Mouse (Mus musculus) CD8-positive naive resting alpha-beta T cell, adult 2 months (primary cell): Measurements from ENCODE around the gene BC035044.
"Not testable (repeated sequence)": the region's sequence is repeated elsewhere in the genome, so short reads cannot be mapped to it uniquely, and the experiment has no call there.

Experiments used
- DNase-seq, 2 experiments: peaks; one replicate each; pipeline ENCODE4 v3.0.0; 2022; ENCODE audit warnings: low read depth in 2 of 2, low spot score in 2 of 2

The BC035044 gene

DNA sequence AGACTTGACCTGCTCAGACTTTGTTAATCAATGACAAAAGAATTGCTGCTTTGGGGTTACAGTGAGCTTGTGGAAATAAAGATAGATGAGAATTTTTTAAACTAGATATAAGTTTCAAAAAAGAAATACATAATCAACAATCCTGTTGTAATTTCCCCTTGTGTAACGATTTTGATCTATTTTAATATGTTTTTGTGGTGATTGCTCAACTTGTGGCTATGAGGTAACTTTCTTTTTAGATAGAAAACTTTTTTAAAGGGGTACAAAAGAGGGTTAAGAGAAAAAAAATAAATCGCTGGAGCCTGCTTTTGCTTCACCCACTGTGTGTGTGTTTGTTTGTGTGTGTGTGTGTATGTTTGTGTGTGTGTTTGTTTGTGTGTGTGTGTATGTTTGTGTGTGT, 39.8 kb downstream of the BC035044 start:
- DNase-seq, result no peak

DNA sequence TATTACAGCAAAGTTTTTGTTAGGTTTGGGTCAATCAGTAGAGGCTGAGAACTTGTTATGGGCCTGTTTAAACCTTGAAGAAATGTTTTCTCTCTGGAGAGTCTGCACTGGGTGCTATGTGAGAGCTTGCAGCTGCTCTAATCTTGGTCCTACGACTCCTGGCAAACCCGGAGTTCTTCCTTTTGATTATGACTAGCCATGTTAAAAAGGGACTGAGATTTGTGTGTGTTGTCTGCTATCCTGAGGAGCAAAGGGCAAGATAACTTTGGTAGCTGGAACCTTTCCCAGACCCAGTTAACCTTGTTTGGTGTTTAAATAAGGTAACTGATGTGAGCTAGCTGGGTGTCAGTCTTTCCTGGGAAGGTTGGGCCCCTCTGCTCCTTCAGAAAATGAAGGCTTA, 40.3 kb downstream of the BC035044 start:
- no peak for DNase-seq

DNA sequence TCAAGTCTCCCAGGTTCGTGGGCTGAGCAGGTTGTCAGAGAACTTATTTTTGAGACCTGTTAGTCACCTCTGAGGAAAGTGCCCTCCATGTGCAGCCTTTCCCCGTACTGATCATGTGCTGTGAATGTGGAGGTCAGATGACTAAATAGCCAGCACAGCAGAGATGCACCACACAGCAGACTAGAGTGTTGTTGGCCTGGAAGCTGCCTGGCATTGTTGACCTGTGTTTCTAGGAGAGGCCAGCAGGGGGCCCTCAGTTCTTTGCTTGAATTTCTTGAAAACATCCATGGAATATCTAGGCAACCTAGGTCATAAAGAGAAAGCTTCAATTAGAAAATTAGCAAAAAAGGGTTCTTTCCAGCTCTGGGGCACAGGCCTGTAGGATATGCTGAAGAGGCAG, 41.0 kb downstream of the BC035044 start:
- no peak for DNase-seq

DNA sequence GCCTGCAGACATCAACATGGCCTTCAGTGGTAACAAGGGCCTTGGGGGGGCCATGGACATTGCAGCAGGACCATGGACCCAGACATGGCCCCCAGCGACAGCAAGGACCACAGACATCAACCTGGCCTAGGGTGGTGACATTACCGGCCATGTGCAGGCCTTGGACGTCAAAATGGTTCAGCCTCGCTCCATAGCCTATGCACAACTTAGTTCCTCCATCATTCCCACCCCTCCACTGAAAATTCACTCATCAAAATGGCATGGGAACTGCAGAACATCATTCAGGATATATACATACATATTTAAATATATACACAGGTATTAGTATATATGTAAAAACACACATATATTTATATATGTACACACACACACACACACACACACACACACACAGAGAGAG, 43.5 kb downstream of the BC035044 start:
- no peak for DNase-seq

DNA sequence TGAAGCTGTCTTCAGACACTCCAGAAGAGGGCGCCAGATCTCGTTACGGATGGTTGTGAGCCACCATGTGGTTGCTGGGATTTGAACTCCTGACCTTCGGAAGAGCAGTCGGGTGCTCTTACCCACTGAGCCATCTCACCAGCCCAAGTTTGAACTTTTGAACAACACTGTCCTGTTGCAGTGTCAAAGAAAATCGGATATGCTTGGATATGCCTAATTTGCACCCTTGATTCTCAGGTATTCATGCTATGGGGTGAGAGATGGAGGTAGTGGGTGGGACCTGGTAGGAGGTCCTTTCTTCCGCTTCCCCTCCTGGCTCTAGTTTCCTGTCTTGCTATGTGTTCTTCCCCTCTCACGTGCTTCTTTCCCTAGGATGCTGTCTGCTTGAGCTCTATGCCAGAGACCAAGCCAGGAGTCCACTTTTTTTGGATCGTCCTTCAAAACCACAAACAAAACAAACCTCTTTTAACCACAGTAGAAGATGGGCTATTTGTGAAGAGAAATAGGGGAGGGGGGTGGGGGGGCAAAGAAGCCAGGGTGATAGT, 44.9 kb downstream of the BC035044 start:
- no peak for DNase-seq

DNA sequence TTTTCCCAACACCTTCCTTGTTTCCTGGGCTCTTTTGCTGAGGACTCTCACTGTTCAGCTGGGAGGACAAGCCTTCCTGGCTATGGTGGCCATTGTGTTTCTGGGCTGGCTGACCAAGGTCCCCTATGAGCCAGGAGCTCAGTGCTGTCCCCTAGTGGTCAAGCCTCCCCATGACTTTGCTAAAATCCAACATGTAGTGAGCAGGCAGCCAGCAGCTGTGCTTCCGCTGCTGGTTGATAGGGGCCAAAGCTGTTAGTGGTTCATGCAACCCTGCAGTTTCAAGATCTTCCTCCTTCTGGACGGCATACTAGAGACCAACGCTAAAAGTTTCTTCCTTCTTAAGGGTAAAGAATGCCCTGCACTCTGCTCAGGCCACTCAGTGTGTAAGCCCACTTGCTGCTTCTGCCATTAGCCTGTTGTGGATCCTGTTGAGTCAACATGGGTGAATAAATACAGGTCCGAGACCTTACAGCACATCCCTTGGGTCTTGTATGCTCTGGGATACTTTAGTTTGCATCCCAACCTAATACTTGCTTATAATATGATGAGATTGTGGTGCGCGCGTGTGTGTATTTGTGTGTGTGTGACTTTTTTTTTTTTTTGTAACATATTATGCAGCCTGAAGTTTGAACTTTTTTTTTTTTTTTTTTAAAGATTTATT, 45.5 kb downstream of the BC035044 start:
- DNase-seq, result peak; percentile 81 to 82

DNA sequence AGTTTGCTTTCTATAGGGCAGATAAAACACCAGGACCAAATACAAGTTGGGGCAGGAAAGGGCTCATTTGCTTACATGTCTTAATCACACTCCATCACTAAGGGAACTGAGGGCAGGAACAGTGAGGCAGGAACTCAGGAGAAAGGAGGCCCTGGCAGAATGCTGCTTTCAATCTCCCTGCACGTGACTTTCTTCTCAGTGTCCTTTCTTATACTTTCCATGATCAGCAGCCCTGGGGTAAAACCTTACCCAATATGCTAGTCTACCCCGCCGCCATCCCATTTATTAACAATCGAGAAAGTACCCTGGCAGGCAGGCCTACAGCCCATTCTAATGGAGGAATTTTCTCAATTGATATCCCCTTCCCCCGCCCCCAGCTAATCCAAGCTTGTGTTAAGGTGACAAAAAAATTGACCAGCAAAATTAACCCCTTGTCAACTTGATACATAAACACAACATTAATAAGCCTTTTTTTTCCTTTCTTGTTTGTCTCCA, 46.3 kb downstream of the BC035044 start:
- no peak for DNase-seq

DNA sequence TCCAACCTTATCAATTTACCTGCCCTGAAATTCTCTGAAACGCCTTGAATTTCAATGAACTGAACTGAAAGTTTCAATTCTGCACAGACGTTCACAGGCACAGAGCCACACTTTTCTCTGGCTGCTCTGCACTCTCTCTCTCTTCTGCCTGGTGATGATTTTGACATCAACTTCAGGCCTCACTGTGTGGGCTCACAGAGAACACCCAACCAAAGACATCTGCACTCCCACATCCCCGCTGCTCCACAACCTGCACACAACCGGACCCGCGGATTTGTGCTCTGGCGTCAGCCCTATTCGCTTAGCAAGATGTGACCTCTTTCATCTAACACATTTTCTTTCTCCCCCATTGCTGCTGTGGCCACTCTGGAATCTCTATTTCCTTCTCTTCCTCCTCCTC, 46.8 kb downstream of the BC035044 start:
- no peak for DNase-seq

DNA sequence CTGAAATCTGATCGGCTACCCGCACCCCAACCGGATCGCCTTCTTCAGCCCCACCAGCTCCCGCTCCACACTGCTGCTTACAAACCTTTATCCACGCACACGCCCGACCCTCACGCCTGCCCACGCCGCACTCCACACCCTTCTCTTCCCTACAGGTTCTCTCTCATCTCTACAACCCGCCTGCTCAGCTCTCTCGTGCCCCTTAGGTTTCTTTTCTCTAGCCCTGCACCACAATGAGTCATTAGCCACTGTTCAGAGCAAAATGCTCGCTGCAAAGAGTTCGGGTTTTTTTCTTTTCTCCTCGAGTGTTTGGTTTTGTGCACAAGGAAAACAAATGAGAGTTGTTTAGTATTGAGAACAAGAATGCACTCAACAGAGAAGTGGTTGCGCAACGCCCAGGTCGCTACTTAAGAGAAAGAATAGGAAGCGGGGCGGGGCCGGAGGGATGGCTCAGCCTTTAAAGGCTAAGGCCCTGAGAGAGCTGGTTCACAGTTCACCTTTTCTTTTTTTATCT, 47.4 kb downstream of the BC035044 start:
- DNase-seq, result peak; percentile 56 to 58

DNA sequence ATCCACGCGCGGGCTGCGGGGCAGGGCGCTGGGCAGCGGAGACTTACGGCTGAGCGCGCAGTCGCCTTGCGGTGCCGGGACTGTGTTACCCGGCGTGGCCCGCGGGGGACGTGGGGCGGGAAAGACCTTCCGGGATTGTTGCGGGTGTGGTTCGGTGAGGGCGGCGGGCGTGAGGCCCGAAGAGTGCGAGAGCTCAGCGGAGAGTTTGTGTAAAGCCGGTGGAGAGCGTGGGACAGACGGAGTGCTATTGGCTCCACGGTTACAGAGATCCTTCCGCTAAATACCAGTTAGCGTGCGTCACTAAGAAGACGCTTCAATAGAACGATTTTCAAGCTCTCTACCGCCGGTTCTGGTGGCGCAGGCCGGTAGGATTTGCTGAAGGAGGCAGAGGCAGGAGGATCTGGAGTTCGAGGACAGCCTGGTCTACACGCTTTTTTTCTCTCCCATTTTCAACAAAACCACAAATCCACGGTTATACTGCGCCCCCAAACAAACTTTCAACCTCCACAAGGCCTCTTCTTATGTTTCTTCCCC, 47.9 kb downstream of the BC035044 start:
- peak; percentile 93 to 94 for DNase-seq

DNA sequence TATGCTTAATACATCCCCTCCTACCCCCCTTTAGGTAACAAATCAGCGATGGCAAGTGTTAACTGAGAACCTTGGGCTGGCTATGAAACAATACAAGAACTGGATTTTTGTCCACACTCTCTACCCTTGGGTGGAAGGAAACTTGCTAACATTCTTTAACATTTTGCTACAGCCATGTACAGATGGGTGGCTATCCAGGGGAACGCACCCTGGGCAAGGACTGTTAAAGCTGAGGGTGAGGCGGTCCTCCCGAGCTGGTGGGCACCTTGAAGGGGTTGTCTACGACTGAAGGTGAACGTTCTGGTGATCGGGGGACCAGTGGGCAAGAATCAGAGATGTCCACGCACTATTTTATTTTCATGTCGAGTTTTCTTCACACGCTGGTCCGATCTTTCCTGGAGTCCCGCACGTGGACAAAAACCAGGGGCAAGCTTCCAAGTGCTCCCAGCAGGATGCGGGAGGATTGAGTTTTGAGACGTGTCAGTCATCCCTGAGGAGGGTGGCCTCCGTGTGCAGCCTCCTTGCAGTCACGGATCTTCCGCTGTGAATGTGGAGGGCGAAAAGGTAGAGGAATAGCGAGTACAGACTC, 48.5 kb downstream of the BC035044 start:
- peak in 1 of 2 experiments; percentile 39 for DNase-seq

DNA sequence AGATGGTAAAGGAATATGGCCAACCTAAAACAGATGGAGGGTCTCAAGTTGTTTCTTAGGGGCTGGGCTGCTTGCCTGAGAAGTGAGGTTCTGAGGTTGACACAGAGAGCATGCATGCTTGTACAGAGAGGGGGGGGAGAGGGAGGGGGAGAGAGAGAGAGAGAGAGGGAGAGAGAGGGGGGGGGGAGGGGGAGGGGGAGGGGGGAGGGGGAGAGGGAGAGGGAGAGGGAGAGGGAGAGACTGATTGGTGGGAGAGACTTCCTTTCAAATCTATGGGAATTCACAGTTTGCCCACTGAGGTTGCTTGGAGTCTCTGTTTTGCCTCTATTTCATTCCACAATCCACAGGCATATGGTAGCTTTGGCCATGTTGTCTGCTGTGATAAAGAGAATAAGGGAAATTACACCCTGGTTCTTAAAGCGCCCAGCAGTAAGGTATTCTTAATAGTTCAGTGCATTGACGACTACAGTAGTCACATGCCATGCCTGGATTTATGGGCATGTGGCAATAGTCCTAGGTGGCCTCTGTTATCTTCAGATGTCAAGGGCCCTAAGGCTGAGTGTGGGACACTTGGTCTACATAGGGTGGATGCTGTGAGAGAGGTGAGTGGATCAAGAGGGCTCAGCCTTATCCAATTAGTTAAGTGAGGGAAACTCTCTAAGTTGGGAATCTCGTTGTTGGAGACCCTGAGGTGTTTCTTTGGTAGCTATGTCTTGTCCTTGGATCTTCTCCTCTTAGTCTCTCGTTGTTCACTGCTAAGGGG, 49.4 kb downstream of the BC035044 start:
- DNase-seq, result no peak

DNA sequence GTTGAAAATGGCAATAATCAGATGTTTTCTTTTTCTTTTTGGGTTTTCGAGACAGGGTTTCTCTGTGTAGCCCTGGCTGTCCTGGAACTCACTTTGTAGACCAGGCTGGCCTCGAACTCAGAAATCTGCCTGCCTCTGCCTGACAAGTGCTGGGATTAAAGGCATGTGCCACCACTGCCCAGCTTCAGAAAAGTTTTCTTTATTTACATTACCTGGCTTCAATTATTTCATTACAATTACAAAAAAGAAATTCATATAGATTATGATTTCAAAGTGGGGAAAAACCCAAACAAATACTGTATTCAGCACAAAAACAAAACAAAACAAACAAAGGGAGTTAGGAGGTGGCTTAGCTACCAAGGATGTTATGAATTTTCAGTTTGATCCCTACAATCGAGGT, 50.3 kb downstream of the BC035044 start:
- DNase-seq, result not testable (repeated sequence)

DNA sequence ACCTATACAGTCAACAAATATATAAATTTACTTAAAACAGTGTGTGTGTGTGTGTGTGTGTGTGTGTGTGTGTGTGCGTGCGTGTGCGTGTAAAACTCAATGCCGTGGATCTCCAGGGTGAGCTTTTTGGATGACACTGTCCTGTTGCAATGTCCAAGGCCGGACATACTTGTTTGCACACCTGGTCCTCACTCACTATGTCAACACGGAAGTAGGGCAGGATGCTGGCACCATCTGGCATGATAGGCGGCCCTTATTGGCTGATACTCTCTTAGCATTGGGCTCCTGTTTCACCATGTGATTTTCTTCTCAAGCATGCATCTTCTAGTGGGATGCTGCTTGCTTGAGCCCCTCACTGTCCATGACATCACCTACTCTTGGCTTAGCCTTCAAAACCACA, 51.0 kb downstream of the BC035044 start:
- no peak for DNase-seq

DNA sequence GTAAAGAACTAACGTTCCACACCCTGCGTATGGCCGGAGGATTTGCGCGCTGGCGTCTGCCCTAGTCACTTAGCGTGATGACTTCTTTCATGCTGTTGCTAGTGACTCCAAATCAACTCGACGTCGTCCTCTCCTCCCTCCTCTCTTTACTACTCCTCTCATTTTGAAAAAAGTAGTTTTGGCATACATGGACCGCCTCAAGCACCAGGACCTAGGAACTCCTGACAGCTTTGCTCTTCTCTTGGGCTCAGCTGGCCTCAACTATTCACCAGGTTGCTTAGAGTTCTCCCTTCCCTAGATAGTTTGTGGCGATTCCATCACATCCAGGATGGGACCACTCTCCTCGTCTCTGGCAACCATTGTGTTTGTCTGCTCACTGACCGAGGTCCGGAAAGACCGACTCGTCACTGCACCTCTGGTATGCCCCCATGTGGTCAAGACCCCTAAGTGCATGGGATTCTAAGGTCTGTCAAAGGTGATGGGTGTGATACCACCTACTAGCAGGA, 51.6 kb downstream of the BC035044 start:
- peak; percentile 86 to 90 for DNase-seq

DNA sequence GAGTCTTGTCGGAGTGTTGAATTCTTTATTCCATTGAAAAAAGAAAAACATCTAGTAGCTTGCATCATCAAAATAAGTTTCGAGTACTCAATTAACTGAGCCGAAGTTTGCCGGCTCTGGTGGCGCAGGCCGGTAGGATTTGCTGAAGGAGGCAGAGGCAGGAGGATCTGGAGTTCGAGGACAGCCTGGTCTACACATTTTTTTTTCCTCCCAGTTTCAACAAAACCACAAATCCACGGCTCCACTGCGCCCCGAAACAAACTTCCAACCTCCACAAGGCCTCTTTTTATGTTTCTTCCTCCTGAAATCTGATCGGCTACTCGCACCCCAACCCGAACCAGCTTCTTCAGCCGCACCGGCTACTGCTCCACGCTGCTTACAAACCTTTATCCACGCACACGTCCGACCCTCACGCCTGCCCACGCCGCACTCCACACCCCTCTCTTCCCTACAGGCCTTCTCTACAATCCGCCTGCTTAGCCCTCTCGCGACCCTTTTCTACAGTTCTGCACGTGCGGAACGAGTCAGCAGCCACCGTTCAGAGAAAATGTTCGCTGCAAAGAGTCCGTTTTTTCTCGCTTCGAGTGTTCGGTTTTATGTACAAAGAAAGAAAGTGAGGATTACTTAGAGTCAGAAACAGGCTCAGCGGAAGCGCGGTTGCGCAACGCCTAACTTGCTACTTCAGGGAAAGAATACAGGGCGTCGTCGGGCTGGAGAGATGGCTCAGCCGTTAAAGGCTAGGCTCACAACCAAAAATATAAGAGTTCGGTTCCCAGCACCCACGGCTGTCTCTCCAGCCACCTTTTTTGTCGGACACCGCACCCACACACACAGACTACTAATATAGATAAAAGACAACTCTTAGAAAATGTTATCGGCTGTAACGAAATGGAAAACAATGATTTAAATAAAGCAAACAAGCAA, 52.3 kb downstream of the BC035044 start:
- DNase-seq, result peak; percentile 90 to 93

DNA sequence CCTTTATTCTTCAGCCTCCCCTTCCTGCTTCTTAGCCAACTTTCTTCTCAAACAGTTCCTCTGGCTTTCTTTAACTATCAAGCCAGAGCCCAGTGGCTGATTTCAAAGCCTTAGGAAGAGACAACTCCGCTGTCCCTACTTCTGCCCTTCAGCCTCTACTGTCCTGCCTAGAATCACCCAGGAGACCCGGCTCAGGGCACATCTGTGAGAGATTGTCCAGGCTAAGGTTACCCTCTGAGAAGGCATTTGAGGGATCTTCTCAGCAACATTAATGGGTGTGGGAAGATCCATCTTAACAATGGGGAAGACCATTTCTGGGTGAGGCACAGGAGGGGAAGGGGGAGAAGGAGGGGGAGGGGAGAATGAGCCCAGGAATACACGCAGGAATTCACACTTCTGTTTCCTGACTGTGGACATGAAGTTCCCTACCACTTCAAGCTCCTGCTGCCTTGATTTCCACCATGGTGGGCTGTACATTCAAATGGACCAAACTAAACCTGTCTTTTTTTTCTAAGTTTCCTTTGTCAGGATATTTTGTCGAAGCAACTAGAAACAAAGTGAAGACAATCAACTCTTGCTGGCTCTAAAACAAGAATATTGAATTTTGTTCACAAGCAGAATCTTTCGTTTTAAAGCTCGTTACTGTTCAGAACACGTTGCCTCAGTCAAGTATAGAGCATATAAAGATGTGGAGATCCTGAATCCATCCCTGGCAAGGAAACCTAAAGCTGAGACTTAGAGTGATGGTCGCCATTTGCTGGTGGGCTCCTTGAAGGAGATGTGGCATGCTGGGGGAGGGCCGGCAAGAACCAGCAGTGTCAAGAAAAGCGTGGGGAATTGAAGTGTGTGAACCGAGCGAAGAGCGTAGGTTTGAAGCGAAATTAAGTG, 53.2 kb downstream of the BC035044 start:
- no peak for DNase-seq

DNA sequence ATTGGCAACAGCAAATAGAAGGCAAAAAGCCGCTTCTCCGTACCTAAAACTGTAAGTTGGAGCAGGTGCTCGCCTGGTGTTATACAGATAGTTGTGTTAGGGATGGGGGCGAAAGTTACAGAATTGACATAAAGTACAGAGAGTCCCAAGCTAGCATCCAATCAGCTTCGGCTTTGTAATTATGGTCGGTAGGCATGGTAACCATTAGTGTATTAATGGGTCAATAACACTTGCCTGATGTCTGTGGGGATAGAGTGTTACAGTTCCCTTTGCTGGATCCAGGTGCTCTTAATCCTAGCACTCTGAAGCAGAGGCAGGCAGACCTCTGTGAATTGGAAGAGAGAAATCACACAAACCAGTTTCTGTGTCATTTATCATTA, 54.0 kb downstream of the BC035044 start:
- DNase-seq, result no peak
